Mouse (Mus musculus): ENCODE measurements around the gene Faah.

DNA sequence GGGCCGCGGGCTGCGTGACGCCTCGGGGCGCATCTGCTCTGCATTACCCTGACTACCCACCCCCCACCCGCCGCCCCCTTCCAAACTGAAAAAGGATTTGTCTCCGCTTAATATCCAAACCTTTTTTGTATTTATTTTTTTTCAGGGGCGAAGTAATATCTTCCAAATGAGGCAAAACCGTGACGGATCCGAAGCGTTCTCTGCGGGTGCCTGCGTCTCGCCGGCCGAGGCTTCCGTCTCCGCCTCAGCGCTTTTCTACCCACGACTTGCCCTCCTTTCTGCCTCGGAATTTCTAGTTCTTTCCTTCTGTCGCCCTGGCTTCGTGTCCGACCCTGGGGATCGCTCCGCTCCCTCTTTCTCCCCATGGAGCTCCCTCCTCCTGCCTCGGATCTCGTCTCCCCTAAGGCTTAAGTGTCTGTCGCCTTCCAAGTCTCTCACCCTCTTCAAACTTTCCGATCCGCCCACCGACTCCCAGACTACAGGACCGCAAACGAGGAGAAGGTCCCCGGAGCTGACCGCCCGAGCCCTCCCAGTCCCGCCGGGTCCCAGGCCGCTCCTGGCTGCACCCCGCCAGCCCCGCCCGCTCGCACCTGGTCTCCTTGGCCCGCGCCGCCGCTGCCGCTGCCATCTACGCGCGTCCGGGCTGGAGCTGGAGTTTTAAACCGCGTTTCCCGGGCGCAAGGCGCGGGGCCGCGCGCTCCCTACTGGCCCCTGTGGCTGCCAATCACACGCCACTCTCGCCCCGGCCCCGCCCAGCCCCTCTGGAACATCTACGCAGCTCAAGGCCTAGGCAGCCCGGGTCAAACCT lies 78.2 kb downstream of the Faah start, which contains the start of gene Dmbx1:
- TF ChIP-seq KAT2A (conservative IDR thresholded peaks at IDR 0.05; ENCODE audit: low read depth, low read length), result no peak
- TF ChIP-seq NRF1 (IDR thresholded peaks at IDR 0.05; ENCODE audit: insufficient read depth, low read depth, low read length, poor library complexity, severe bottlenecking), result no peak
